Mouse (Mus musculus): Measurements from ENCODE around the gene Eqtn. TPM values are rescaled to one million over a fixed set of nuclear protein-coding genes. Genes with fewer than 3 reads are reported as not detected.

Eqtn gene
- total RNA-seq (2012; rRNA removed) (not detected in 2 replicates), polyA plus RNA-seq (2012; ENCODE audit: insufficient read depth in 1 of 2, insufficient read length in 2 of 2, low read depth in 1 of 2, low replicate concordance in 2 of 2, missing spikeins in 1 of 2) (not detected)

DNA sequence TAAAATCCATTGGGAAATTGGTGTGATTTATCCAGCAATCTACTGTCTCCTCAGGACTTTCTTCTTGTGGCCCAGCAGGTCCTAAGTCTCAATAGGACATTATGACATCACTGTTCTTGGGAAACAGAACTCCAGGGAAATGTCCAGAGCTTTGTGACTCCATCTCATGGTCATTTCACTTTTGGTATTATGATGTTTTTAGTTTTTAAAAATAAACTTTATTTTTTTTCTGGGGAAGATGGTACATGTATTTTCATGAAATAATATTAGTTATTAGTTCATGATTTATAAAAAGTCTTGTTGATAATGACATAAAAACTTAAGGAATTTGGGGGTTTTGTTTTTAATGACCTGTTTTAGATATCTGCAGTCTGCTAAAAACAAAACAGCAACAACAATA lies at the start of gene Eqtn:
Gene Eqtn, minus strand, starts transcription at position 101 of the 400 bp plus-strand sequence.
- H3K27me3 ChIP-seq (ENCODE audit: control insufficient read depth in 1 of 2, insufficient read depth in 2 of 2, low read length in 2 of 2) = no peaks in the 10 kb centered on the region
- TF ChIP-seq TAL1 (IDR thresholded peaks at IDR 0.05; ENCODE audit: low read length) (no peak), NELFE (IDR thresholded peaks at IDR 0.05; ENCODE audit: low read depth, low read length) (no peak), POLR2AphosphoS2 (IDR thresholded peaks at IDR 0.05; ENCODE audit: low read length) (no peak), ZMIZ1 (IDR thresholded peaks at IDR 0.05; ENCODE audit: low read depth, low read length) (no peak), E2F4 (IDR thresholded peaks at IDR 0.05; ENCODE audit: borderline replicate concordance, low read depth, low read length) (no peak), POLR2A (IDR thresholded peaks at IDR 0.05; ENCODE audit: control insufficient read depth in 1 of 2, insufficient read depth in 1 of 2, low read depth in 1 of 2, low read length in 2 of 2, poor library complexity in 1 of 2) (no peak), UBTF (IDR thresholded peaks at IDR 0.05; ENCODE audit: borderline replicate concordance, insufficient read depth, low read depth, low read length) (no peak), GABPA (IDR thresholded peaks at IDR 0.05; ENCODE audit: low read depth, low read length) (no peak), ETS1 (IDR thresholded peaks at IDR 0.05; ENCODE audit: low read depth, low read length) (no peak), MYB (IDR thresholded peaks at IDR 0.05; ENCODE audit: low read depth, low read length) (no peak), MXI1 (IDR thresholded peaks at IDR 0.05; ENCODE audit: low read depth, low read length) (no peak), SIN3A (IDR thresholded peaks at IDR 0.05; ENCODE audit: low read length) (no peak)
- no peaks in the 10 kb centered on the region for H3K79me2 ChIP-seq (ENCODE audit: control insufficient read depth, insufficient read depth, low read length, poor library complexity)
- H3K9me3 ChIP-seq (replicated peaks; ENCODE audit: insufficient read depth, low read length) = no peaks in the 10 kb centered on the region
- H3K4me3 ChIP-seq (ENCODE audit: control insufficient read depth in 1 of 2, insufficient read depth in 1 of 2, low read depth in 2 of 2, low read length in 2 of 2) = no peak within 1 kb of the TSS
- no peaks in the 10 kb centered on the region for H3K4me1 ChIP-seq (ENCODE audit: control insufficient read depth in 1 of 2, insufficient read depth in 2 of 2, low read length in 2 of 2)
- H3K9ac ChIP-seq (ENCODE audit: control insufficient read depth, low read depth, low read length, poor library complexity, severe bottlenecking) = no peak within 1 kb of the TSS
- DNase-seq (ENCODE audit: low read depth, low spot score) = no peak
- H3K36me3 ChIP-seq (ENCODE audit: control insufficient read depth in 1 of 2, insufficient read depth in 2 of 2, low read length in 2 of 2) = no peaks in the 10 kb centered on the region
- H3K27ac ChIP-seq (ENCODE audit: control insufficient read depth, low read depth, low read length) = no peak within 1 kb of the TSS

- peaks cover 5 to 8% of the 10 kb centered on the region in 2 experiments for H3K36me3 ChIP-seq (ENCODE audit: control insufficient read depth in 1 of 2, insufficient read depth in 2 of 2, low read length in 2 of 2)
- no peak overlapping the region for H3K27ac ChIP-seq (ENCODE audit: control insufficient read depth, low read depth, low read length)
- TF ChIP-seq UBTF (IDR thresholded peaks at IDR 0.05; ENCODE audit: borderline replicate concordance, insufficient read depth, low read depth, low read length) = no peak
- no peak for TF ChIP-seq EP300 (IDR thresholded peaks at IDR 0.05; ENCODE audit: low read depth in 1 of 2, low read length in 2 of 2)
- TF ChIP-seq E2F4 (IDR thresholded peaks at IDR 0.05; ENCODE audit: borderline replicate concordance, low read depth, low read length) = no peak
- TF ChIP-seq TAL1 (IDR thresholded peaks at IDR 0.05; ENCODE audit: low read length) = no peak
- no peak for TF ChIP-seq MYB (IDR thresholded peaks at IDR 0.05; ENCODE audit: low read depth, low read length)
- no peak for TF ChIP-seq JUND (IDR thresholded peaks at IDR 0.05; ENCODE audit: low read depth, low read length)
- no peak for TF ChIP-seq KAT2A (conservative IDR thresholded peaks at IDR 0.05; ENCODE audit: low read depth, low read length)
- no peak for TF ChIP-seq TBP (IDR thresholded peaks at IDR 0.05; ENCODE audit: low read depth, low read length)
- no peak for TF ChIP-seq MXI1 (IDR thresholded peaks at IDR 0.05; ENCODE audit: low read depth, low read length)
- TF ChIP-seq CHD1 (IDR thresholded peaks at IDR 0.05; ENCODE audit: low read depth, low read length) = no peak
- no peaks in the 10 kb centered on the region for H3K9me3 ChIP-seq (replicated peaks; ENCODE audit: insufficient read depth, low read length)
- DNase-seq (ENCODE audit: low read depth, low spot score) = no peak
- no peaks in the 10 kb centered on the region for H3K27me3 ChIP-seq (ENCODE audit: control insufficient read depth in 1 of 2, insufficient read depth in 2 of 2, low read length in 2 of 2)
- H3K79me2 ChIP-seq (ENCODE audit: control insufficient read depth, insufficient read depth, low read length, poor library complexity) = peaks cover 10% of the 10 kb centered on the region
- H3K4me3 ChIP-seq (ENCODE audit: control insufficient read depth in 1 of 2, insufficient read depth in 1 of 2, low read depth in 2 of 2, low read length in 2 of 2) = no peak overlapping the region
- no peak overlapping the region for H3K9ac ChIP-seq (ENCODE audit: control insufficient read depth, low read depth, low read length, poor library complexity, severe bottlenecking)
- peaks cover 0 to 6% of the 10 kb centered on the region in 2 experiments; a peak in 2 of 4 replicates for H3K4me1 ChIP-seq (ENCODE audit: control insufficient read depth in 1 of 2, insufficient read depth in 2 of 2, low read length in 2 of 2)
Measured at GRCm38 (mm10) chr4:94973321-94973720, 44.7 kb upstream of the Eqtn start.
